Comparison of ENCODE assay signal across 22 mouse cellular contexts in genomic region chrX:93497597-93497996, GRCm38 (mm10).
"Had no signal": no experiment of that assay in that cellular context is flagged by ENCODE, and none has a peak within 500 bp of the region (broad histone marks: within the 10 kb centered on the region; RNA-seq: fewer than 3 reads in every experiment).

No protein-coding gene starts in this region.

- H3K9me3 ChIP-seq: limb, embryonic 10.5 days; limb, embryonic 13.5 days; liver, embryonic 12.5 days; liver, embryonic 15.5 days; lung, embryonic 15.5 days; neural tube, embryonic 13.5 days; stomach, embryonic 15.5 days had no signal

- DNase-seq: kidney, postnatal 25 days; layer of hippocampus, adult 9-11 months; liver; lung, adult 18-20 months; lung, postnatal 10 days; lung, postnatal 4 days; retina, postnatal 1 day; right cerebral cortex, postnatal 25 days; spleen, adult 18-20 months; thymus, adult 18-20 months; thymus, postnatal 4 days had no signal

- H3K36me3 ChIP-seq: limb, embryonic 10.5 days; limb, embryonic 13.5 days; liver, embryonic 12.5 days; liver, embryonic 15.5 days; lung, embryonic 15.5 days; neural tube, embryonic 13.5 days; stomach, embryonic 15.5 days had no signal

- H3K9ac ChIP-seq: limb, embryonic 13.5 days; liver, embryonic 12.5 days; liver, embryonic 15.5 days; lung, embryonic 15.5 days; neural tube, embryonic 13.5 days; stomach, embryonic 15.5 days had no signal

- H3K27me3 ChIP-seq: limb, embryonic 13.5 days; liver, embryonic 12.5 days; liver, embryonic 15.5 days; lung, embryonic 15.5 days; neural tube, embryonic 13.5 days; stomach, embryonic 15.5 days had no signal

- H3K4me1 ChIP-seq: limb, embryonic 10.5 days; limb, embryonic 13.5 days; liver, embryonic 12.5 days; liver, embryonic 15.5 days; lung, embryonic 15.5 days; neural tube, embryonic 13.5 days; stomach, embryonic 15.5 days had no signal

- ATAC-seq: liver, embryonic 12.5 days; midbrain, embryonic 16.5 days had no signal

- H3K4me2 ChIP-seq: limb, embryonic 13.5 days; liver, embryonic 12.5 days; liver, embryonic 15.5 days; lung, embryonic 15.5 days; midbrain, embryonic 11.5 days; neural tube, embryonic 13.5 days; stomach, embryonic 15.5 days had no signal

- H3K27ac ChIP-seq: layer of hippocampus, adult 2 months; limb, embryonic 10.5 days; limb, embryonic 13.5 days; liver, embryonic 12.5 days; liver, embryonic 15.5 days; lung, embryonic 15.5 days; neural tube, embryonic 13.5 days; stomach, embryonic 15.5 days had no signal

- H3K4me3 ChIP-seq: layer of hippocampus, adult 2 months; limb, embryonic 10.5 days; limb, embryonic 13.5 days; liver, embryonic 12.5 days; liver, embryonic 15.5 days; lung, embryonic 15.5 days; myocyte; neural tube, embryonic 13.5 days; stomach, embryonic 15.5 days had no signal
